Mouse (Mus musculus): Measurements from ENCODE around the gene Nmbr.

Gene Nmbr

GRCm38 (mm10) chr10:14705072-14706066 lies at the start of gene Nmbr, which contains the start of gene Vta1:
Gene Nmbr (plus strand): TSS chr10:14705591.
Gene Vta1 (minus strand): TSS chr10:14705560.
- peak; percentile 98 for DNase-seq

DNA sequence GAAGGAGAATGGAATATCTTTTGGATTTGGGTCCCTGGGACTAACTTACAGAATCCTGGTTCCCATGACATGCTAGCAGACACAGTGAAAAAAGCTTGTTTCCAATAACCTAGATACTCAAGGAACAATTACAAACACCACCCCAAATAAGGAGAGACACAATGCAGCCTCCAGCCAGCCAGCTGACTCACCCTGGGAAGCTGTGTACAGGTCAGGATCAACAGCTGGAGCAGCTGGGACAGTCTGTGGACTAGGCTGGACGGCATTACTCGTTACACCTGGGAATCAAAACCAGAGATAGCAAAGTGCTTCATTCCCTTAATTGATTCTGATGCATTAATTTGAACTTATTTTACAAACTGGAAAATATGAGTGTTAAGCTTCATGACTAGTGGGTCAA lies 44.5 kb upstream of the Nmbr start:
- no peak for DNase-seq

DNA sequence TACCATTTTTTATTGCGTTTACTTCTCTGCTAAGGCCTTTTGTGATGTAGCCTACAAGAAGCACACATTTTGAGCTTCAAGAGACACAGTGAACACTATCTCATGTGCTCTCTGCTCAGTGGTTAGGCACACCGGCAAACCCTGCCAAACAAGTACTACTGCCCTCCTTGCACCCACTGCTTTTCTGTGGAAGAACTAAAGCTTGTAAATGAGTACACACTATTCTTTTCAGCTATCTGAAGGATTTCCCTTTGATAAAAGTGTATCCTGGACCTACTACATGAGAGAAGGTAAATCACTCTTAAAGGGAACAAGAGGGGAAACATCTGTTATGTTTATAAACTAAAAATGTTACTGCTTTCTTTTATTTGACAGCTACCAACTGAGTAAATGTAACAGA lies 39.2 kb upstream of the Nmbr start:
- no peak for DNase-seq

DNA sequence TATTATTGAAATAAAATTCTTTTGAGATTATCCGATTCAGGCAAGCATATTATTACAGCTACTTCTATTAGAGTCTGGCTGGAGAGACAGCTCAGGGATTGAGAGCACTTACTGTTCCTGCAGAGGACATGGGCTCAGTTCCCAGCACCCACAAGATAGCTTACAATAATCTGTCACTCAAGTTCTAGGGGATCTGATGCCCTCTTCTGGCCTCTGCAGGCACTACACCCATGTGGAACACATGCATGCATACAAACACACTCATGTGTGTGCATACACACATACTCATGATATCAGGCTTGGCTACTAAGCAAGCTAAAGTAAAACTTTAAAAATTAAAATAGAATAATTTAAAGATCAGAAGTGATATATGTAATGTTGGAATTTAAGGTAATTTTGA lies 19.7 kb upstream of the Nmbr start:
- DNase-seq = no peak

DNA sequence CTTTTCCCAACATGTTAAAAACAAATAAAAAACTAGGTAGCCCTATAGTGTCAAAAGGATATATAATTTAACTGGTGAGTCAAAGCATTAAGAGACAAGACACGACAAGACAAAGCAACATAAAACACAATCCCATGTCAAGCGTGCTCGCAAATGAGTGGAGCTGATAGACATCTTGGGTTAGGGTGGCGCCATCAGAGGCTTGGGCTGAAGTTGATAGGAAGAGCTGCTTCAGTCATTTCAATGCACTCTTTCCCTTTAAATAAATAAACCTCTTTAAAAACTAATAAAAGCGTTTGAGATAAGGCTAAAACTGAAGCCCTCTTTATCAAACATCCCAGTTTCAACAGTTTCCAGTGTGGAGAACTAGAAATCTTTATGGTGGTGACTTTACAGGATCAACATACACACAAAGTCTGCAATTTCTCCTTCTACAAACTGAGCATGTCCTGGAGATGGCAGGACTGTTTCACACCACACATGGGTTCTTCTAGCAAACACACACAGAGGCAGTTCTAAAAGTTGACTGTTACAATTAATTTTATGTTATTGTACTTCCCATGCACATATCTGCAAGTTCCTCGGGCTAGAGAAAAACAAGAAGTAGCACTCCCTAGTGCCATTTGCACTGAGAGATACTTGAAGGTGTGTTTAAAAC lies 16.5 kb upstream of the Nmbr start:
- DNase-seq = no peak

- DNase-seq = no peak
Measured at GRCm38 (mm10) chr10:14690349-14690748, 15.0 kb upstream of the Nmbr start.

GRCm38 (mm10) chr10:14703239-14703638 lies 2.2 kb upstream of the Nmbr start:
- no peak for DNase-seq

DNA sequence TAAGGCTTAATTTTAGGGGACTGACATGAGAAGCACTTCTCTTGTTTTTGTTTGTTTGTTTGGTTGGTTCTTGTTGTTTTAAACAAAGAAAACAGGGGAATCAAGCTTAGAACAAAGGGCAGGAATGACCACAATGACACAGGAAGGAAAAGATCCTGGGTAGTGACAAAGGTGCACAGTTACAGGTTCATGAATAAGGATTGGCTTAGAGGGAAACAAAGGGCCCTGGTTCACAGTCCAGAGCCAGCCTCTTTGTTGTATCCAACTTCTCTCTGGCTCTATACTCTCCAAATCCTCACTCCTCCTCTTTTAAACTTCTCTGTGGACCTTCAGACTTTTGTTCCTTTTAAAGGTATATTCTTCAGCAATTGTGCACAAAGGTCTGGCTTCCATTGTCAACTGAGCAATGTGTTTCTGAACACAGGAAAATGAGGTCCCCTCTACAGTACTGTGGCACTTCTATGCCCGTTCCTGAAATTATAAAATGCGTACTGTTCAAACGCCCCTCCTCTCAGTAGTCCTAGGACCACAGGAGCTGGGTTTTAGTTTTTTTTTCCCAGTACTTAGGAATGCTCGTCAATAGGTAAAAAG lies 1.5 kb upstream of the Nmbr start:
- no peak for DNase-seq

- no peak for DNase-seq
Measured at GRCm38 (mm10) chr10:14718114-14718513, 12.7 kb downstream of the Nmbr start, which contains the start of gene Gje1. Gene Gje1 (minus strand): TSS chr10:14718214.

- no peak for DNase-seq
Measured at GRCm38 (mm10) chr10:14725671-14726070, 20.3 kb downstream of the Nmbr start.

- peak; percentile 28 for DNase-seq
Measured at GRCm38 (mm10) chr10:14734285-14734684, 28.9 kb downstream of the Nmbr start.

GRCm38 (mm10) chr10:14759665-14760558 lies 54.5 kb downstream of the Nmbr start:
- DNase-seq = no peak

GRCm38 (mm10) chr10:14760618-14761017 lies 55.2 kb downstream of the Nmbr start:
- no peak for DNase-seq

GRCm38 (mm10) chr10:14770227-14770910 lies 65.0 kb downstream of the Nmbr start:
- DNase-seq = no peak

DNA sequence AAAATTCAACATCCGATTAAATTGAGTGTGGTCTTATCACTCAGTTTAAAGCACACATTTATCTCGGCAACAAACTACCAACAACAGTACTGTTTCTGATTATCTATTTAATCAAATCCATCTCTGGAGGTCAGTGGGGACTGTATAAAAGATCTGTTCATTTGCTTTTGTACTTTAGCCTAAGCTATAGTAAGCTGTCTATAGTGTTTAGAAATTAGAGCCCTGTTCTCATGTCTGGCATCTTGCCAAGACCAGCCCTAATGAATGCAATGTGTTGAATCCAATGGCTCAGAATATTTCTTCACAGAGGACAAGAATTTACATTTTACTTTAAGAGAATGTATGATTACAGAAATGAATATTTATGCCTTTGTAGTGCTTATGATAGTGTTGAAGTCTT lies 69.1 kb downstream of the Nmbr start:
- no peak for DNase-seq

DNA sequence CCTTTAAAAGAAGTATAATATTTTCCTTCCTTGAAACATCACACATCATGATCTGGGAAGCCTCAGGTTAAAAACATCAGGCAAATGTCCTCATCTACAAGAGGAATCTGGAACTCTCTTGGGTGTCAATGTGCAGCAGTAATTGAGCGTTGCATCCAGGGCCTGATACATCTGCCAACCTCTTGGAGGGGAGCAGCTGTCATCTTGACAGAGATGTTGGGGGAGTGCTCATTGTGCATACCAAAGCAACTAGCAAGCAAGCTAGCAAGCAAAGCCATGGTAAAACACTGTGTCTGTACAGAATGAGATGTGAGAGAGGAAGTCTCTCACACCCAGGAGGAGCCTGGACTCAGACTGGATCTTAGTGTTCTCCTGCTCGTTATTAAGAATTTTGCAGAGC lies 84.6 kb downstream of the Nmbr start:
- DNase-seq = no peak

DNA sequence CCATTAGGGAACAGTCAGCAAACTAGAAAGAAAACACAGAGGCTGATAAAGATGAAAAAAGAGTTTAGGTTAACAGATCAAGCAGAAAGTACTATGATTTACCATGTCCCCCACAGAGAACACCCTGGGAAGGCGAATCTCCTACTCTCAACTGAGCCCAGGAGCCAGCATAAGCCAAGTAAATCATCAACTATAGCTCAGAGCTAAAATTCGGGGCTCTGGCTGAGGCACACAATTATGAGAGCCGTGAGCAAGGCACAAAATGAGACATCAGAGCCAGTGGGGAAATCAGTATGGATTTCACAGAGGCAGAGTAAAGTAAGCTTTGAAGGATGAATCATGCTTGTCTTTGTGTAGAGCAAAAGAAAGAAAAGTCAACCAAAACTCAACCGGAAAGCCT lies 111.6 kb downstream of the Nmbr start:
- no peak for DNase-seq
